Mouse (Mus musculus) liver, adult (tissue): ENCODE data around the gene Svep1.

Experiments
- GATA4 ChIP-seq: IDR thresholded peaks from 2 replicates; pipeline ENCODE4 v1.6.1; 2014; ENCODE audit warnings: mild to moderate bottlenecking, low read length; ENCODE audit not compliant: insufficient replicate concordance

The Svep1 gene

GRCm38 (mm10) chr4:58133610-58134309 lies 72.9 kb downstream of the Svep1 start:
- TF ChIP-seq GATA4 = no peak

DNA sequence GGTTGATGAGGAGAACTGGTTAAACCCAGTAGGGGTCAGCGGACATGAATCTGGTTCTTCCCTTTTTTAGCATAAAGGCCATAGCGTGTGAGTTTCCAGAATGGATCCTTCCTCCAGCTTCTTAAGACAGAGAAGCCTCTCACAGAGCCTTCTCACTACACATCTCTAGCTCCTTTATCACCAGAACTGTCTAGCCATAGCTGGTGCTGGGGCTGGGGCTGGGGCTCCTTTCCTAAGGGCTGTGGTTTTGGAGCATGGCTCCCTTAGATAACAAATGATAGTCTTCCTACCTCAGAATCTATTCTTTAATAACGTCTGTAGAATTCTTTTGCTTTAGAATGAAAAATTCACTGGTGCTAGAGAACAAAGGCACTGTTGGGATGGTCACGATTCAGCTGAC lies 76.8 kb downstream of the Svep1 start:
- TF ChIP-seq GATA4 = no peak

- TF ChIP-seq GATA4 = no peak
These were observed 79.6 kb downstream of the Svep1 start for GRCm38 (mm10) chr4:58127024-58127423.

GRCm38 (mm10) chr4:58115452-58115851 lies 91.2 kb downstream of the Svep1 start:
- no peak for TF ChIP-seq GATA4

DNA sequence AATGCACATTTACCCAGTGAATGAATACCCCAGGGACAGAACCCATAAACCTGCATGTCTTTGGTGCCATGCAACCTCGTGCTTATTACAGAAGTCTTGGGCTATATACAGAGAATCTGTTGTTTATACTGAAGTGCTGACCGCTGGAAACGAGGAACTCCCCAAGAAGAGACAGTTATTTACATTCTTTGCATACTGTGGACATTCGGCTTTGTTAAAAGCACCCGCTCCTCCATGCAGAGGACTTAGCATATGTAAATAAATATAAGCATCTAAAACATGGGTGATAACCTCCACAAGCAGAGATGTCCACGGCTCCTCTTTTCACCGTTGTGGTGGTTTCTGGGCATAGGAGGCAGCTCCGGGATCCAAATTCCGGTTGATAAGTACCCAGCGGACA lies 95.7 kb downstream of the Svep1 start:
- TF ChIP-seq GATA4 = no peak

GRCm38 (mm10) chr4:58109793-58110192 lies 96.9 kb downstream of the Svep1 start:
- no peak for TF ChIP-seq GATA4

- no peak for TF ChIP-seq GATA4
These were observed 98.3 kb downstream of the Svep1 start for GRCm38 (mm10) chr4:58108364-58108763.

GRCm38 (mm10) chr4:58097732-58098131 lies 108.9 kb downstream of the Svep1 start:
- TF ChIP-seq GATA4 = no peak

GRCm38 (mm10) chr4:58086738-58087137 lies 119.9 kb downstream of the Svep1 start:
- TF ChIP-seq GATA4 = no peak

- TF ChIP-seq GATA4 = peak; percentile 17; the same call in 1 of the 2 replicates
These were observed 120.5 kb downstream of the Svep1 start for GRCm38 (mm10) chr4:58086151-58086550.

GRCm38 (mm10) chr4:58085340-58085739 lies 121.3 kb downstream of the Svep1 start:
- no peak for TF ChIP-seq GATA4

DNA sequence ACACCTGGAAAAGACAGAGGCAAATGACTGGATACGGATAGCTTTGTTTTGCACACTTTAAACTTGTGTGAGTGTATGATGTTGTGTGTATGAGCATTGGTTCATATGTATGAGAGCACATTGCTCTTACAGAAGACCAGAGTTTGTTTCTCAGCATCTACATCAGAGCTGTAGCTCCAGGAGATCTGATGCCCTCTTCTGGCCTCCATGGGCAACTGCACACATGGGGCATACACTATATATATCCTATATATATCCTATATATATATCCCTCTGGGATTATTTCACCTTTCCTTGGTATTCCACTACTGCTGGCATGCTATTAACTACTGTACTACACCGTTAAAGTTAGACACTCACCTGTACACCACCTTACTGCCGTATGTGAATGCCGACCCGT lies 122.5 kb downstream of the Svep1 start:
- TF ChIP-seq GATA4 = no peak

DNA sequence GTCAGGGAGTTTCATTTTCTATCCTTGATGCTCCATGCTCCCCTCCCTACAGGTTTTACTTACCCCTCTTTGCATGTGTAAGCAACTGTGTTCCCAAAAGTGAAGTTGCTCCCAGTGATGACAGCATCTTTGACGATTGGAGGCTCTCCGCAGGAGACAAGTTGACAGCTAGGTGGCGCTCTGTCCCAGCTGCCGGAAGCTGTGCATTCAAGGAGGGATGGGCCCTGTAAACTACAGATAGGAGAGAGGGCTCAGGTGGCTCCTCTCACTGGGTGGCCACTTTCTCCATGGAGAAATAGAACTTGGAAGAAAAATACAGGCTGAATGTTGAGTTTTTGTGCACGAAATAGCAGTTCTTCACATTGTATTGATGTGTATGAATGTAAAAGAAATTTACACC lies 124.1 kb downstream of the Svep1 start:
- no peak for TF ChIP-seq GATA4

- TF ChIP-seq GATA4 = no peak
These were observed 127.0 kb downstream of the Svep1 start for GRCm38 (mm10) chr4:58079631-58080030.

GRCm38 (mm10) chr4:58077950-58078349 lies 128.7 kb downstream of the Svep1 start:
- TF ChIP-seq GATA4 = no peak

GRCm38 (mm10) chr4:58077536-58077935 lies 129.1 kb downstream of the Svep1 start:
- TF ChIP-seq GATA4 = no peak

DNA sequence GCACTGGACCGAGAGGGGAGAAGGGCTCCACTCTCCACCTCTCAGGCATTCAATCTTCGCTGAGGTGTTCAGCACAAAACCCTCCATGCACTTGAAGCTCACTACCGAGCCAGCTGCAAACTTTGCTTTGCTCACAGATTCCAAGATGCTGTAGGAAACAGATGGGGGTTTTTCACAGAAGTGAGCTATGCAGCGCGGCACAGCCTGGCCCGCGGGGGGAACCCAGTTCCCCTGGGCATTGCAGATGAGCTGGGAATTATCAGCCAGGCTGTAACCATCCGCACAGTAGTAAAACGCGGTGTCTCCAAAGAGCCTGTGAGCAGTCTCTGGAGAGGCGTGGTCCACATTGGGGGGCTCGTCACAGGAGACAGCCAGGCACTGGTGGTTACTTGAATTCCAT lies 133.8 kb downstream of the Svep1 start:
- no peak for TF ChIP-seq GATA4
